Mouse (Mus musculus) heart, postnatal 0 days (tissue): ENCODE data around the gene Neurod2. TPM values are rescaled to one million over a fixed set of nuclear protein-coding genes. Genes with fewer than 3 reads are reported as not detected.

Source experiments
- ATAC-seq: fragments of 200-750 bp; cut with Nextera tagmentation; 2 replicates; pipeline ENCODE4 v1.8.0; 2017; ENCODE audit warnings: low read depth, moderate number of reproducible peaks, moderate library complexity; ENCODE audit not compliant: insufficient read depth
- DNase-seq: peaks from one replicate; pipeline ENCODE4 v3.0.0-alpha.2; 2016; ENCODE audit warnings: low spot score
- H3K27ac ChIP-seq: fragments of 300-500 bp; sonication (generic); 2 replicates; pipeline ENCODE4 v1.5.1; 2014; ENCODE audit warnings: low read depth, mild to moderate bottlenecking
- H3K27me3 ChIP-seq: fragments of 300-500 bp; sonication (generic); 2 replicates; pipeline ENCODE4 v1.6.1; 2014; ENCODE audit warnings: low read length, mixed read lengths; ENCODE audit not compliant: control insufficient read depth, insufficient read depth
- H3K36me3 ChIP-seq: fragments of 300-500 bp; sonication (generic); replicated peaks from 2 replicates; pipeline ENCODE4 v1.6.1; 2014; ENCODE audit warnings: low read length, mixed read lengths; ENCODE audit not compliant: control insufficient read depth, insufficient read depth
- H3K4me1 ChIP-seq: fragments of 300-500 bp; sonication (generic); 2 replicates; pipeline ENCODE4 v1.6.1; 2014; ENCODE audit warnings: antibody characterized with exemption; ENCODE audit not compliant: control insufficient read depth, insufficient read depth
- H3K4me2 ChIP-seq: fragments of 300-500 bp; sonication (generic); 2 replicates; pipeline ENCODE4 v1.6.1; 2014; ENCODE audit warnings: low read depth, mild to moderate bottlenecking, low read length, moderate library complexity
- H3K4me3 ChIP-seq: fragments of 300-500 bp; sonication (generic); 2 replicates; pipeline ENCODE4 v1.5.1; 2014; ENCODE audit warnings: low read depth, low read length
- H3K9ac ChIP-seq: fragments of 300-500 bp; sonication (generic); replicated peaks from 2 replicates; pipeline ENCODE4 v1.6.1; 2014; ENCODE audit warnings: low read depth, low read length, mixed read lengths
- H3K9me3 ChIP-seq: fragments of 300-500 bp; sonication (generic); replicated peaks from 2 replicates; pipeline ENCODE4 v1.6.1; 2016; ENCODE audit warnings: low read length; ENCODE audit not compliant: control insufficient read depth
- CTCF ChIP-seq: IDR thresholded peaks from 2 replicates; pipeline ENCODE4 v1.5.1; 2016; ENCODE audit warnings: antibody characterized with exemption, control low read depth, low read depth
- EP300 ChIP-seq: IDR thresholded peaks from 2 replicates; pipeline ENCODE4 v1.6.1; 2016; ENCODE audit warnings: antibody characterized with exemption, low read depth
- WGBS: fragments of 180-500 bp; shearing (Covaris S2); extraction: QIAGEN DNeasy Blood & Tissue Kit; methylation state at CpG from one replicate; pipeline ENCODE4 v1.1.7; 2014; 5-methylcytosine and 5-hydroxymethylcytosine counted together
- polyA plus RNA-seq: library from polyadenylated mRNA; unstranded; fragments of >200 nt; fragmentation: Nextera tagmentation; extraction: Ambion mirVana; gene quantifications from 2 replicates; pipeline ENCODE4 v1.2.1, GENCODE M21; 2015
- total RNA-seq: library from RNA; depleted of rRNA; stranded (reverse); fragments of >200 nt; gene quantifications from 2 replicates; pipeline ENCODE4 v1.2.3, GENCODE M21; 2014; ENCODE audit warnings: low replicate concordance

Gene Neurod2
- total and polyA plus RNA-seq, 2 experiments from 2014 or later = not detected

GRCm38 (mm10) chr11:98323136-98323866, 6.1 kb downstream of the Neurod2 start:
- DNase-seq (no peak), ATAC-seq (no peak)
- no peak overlapping the region for H3K4me2 ChIP-seq
- 2% methylated on average over 10 of the region's 10 CpGs for WGBS
- H3K27ac ChIP-seq = no peak overlapping the region
- H3K4me1 ChIP-seq = peaks cover 15% of the 10 kb centered on the region
- H3K4me3 ChIP-seq = no peak overlapping the region
- H3K36me3 ChIP-seq = no peaks in the 10 kb centered on the region
- H3K9me3 ChIP-seq = no peaks in the 10 kb centered on the region
- peaks cover 100% of the 10 kb centered on the region for H3K27me3 ChIP-seq
- TF ChIP-seq EP300 = no peak
- TF ChIP-seq CTCF = no peak
- no peak overlapping the region for H3K9ac ChIP-seq

- peaks cover 3% of the 10 kb centered on the region; the same call in 1 of the 2 replicates for H3K4me1 ChIP-seq
- no peak overlapping the region for H3K4me2 ChIP-seq
- H3K27me3 ChIP-seq = peaks cover 98% of the 10 kb centered on the region
- no peaks in the 10 kb centered on the region for H3K9me3 ChIP-seq
- DNase-seq (no peak), ATAC-seq (no peak)
- no peak for TF ChIP-seq EP300
- no peak for TF ChIP-seq CTCF
- no peak overlapping the region for H3K27ac ChIP-seq
- H3K4me3 ChIP-seq = no peak overlapping the region
- no peaks in the 10 kb centered on the region for H3K36me3 ChIP-seq
- H3K9ac ChIP-seq = no peak overlapping the region
- 10% methylated on average over 1 of the region's 1 CpGs for WGBS
Observed at GRCm38 (mm10) chr11:98322159-98322558, 7.3 kb downstream of the Neurod2 start.

DNA sequence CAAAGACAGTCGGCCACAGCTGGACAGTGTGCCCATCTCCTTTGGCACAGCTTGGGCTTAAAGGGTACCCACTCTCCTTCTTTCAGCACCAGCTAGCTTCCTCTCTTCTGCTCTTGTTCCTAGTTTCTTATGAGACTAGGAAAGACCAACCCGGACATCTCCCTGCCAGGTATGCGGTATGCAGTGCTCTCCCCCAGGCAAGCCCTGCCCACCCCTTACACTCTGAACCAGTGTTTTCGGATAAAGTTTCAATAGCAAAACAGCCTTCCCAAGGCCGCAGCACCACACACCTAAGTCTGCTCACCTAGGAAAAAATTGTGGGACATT, 7.8 kb downstream of the Neurod2 start:
- TF ChIP-seq EP300 (no peak), CTCF (no peak)
- no peak for DNase-seq
- no peak overlapping the region for H3K9ac ChIP-seq
- no peak overlapping the region for H3K4me2 ChIP-seq
- H3K4me1 ChIP-seq = no peaks in the 10 kb centered on the region
- 7% methylated on average over 5 of the region's 5 CpGs for WGBS
- no peak for ATAC-seq
- H3K27me3 ChIP-seq = peaks cover 98% of the 10 kb centered on the region
- H3K27ac ChIP-seq = no peak overlapping the region
- no peaks in the 10 kb centered on the region for H3K36me3 ChIP-seq
- H3K4me3 ChIP-seq = no peak overlapping the region
- H3K9me3 ChIP-seq = no peaks in the 10 kb centered on the region

DNA sequence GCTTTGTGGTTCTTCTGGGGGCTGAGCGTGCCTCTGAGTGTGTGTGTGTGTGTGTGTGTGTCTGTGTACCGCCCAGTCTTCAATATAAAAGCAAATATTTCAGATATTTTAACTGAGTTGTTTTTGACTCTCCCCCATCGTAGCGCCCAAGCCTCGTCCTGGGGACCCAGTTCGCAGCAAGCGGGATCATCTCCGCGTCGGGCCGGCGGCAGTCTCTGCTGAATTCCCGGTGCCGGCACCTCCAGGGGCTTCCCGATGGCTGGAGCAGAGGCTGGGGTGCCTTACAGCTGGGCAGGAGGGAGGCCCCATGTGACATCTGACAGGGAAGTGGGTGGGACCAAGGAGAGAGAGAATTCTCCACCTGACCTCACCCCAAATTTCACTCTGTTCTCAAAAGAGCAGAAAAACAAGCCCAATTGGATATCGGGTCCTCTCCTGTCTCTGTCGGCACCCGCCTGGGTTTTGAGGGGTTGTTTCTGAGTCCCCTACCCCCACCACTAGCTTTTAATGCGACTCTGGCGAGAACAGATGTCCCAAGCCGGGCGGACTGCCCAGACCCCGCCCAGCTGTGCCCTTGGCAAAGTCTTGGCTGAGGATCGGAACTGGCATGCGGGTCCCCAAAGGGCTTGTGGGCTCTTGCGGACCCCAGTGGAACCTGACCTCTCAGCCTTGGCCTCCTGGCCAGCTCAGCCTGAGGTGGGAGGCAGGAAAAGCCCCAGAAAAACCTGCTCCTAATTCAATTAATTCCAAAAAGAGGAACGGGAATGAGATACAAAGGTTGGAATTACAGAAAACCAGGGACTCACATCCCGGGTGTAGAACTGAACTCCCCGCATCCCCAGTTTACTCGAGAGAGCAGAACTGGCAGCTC, 8.4 kb downstream of the Neurod2 start:
- Histone ChIP-seq H3K4me3 (no peak overlapping the region), H3K9me3 (no peaks in the 10 kb centered on the region), H3K27ac (no peak overlapping the region), H3K36me3 (no peaks in the 10 kb centered on the region), H3K4me1 (no peaks in the 10 kb centered on the region), H3K4me2 (no peak overlapping the region), H3K27me3 (peaks cover 98% of the 10 kb centered on the region), H3K9ac (no peak overlapping the region)
- DNase-seq (no peak), ATAC-seq (no peak)
- TF ChIP-seq EP300 (no peak), CTCF (no peak)
- WGBS = 2% methylated on average over 30 of the region's 30 CpGs

GRCm38 (mm10) chr11:98320381-98320780, 9.1 kb downstream of the Neurod2 start:
- H3K4me1 ChIP-seq = no peaks in the 10 kb centered on the region
- H3K9me3 ChIP-seq = no peaks in the 10 kb centered on the region
- no peak for TF ChIP-seq EP300
- no peak for TF ChIP-seq CTCF
- no peak overlapping the region for H3K4me2 ChIP-seq
- no peak overlapping the region for H3K9ac ChIP-seq
- no peaks in the 10 kb centered on the region for H3K36me3 ChIP-seq
- no peak for DNase-seq
- WGBS = 12% methylated on average over 12 of the region's 12 CpGs
- no peak overlapping the region for H3K4me3 ChIP-seq
- H3K27ac ChIP-seq = no peak overlapping the region
- H3K27me3 ChIP-seq = peaks cover 98% of the 10 kb centered on the region
- ATAC-seq = no peak
